Mouse (Mus musculus) adrenal gland, postnatal 14 days (tissue): ENCODE results near the gene Auts2. TPM values are rescaled to one million over a fixed set of nuclear protein-coding genes. Genes with fewer than 3 reads are reported as not detected.

ENCODE experiments used
- DNase-seq: peaks from one replicate; pipeline ENCODE4 v3.0.0; 2021; ENCODE audit warnings: mixed read lengths
- total RNA-seq: library from RNA; stranded (reverse); gene quantifications from 2 replicates; pipeline ENCODE4 v1.2.3, GENCODE M21; 2021

The Auts2 gene
- total RNA-seq, 1 experiment from 2014 or later: 38.2 TPM

- DNase-seq: no peak
Observed at GRCm38 (mm10) chr5:131563630-131564252, 979.4 kb downstream of the Auts2 start.

GRCm38 (mm10) chr5:131560773-131561560 lies 982.2 kb downstream of the Auts2 start:
- DNase-seq: no peak

- DNase-seq: peak; percentile 65
Observed at GRCm38 (mm10) chr5:131558403-131559174, 984.6 kb downstream of the Auts2 start.

GRCm38 (mm10) chr5:131557591-131558385 lies 985.4 kb downstream of the Auts2 start:
- DNase-seq: no peak

GRCm38 (mm10) chr5:131548932-131549563 lies 994.1 kb downstream of the Auts2 start:
- DNase-seq: no peak

GRCm38 (mm10) chr5:131547926-131548325 lies 995.2 kb downstream of the Auts2 start:
- DNase-seq: no peak

GRCm38 (mm10) chr5:131546414-131546813 lies 996.7 kb downstream of the Auts2 start:
- no peak for DNase-seq

GRCm38 (mm10) chr5:131544381-131544780 lies 998.8 kb downstream of the Auts2 start:
- peak; percentile 28 for DNase-seq

- DNase-seq: peak; percentile 81
Observed at GRCm38 (mm10) chr5:131538311-131538915, 1004.7 kb downstream of the Auts2 start.

GRCm38 (mm10) chr5:131537831-131538310 lies 1005.3 kb downstream of the Auts2 start:
- DNase-seq: peak; percentile 60

- peak; percentile 89 for DNase-seq
Observed at GRCm38 (mm10) chr5:131537155-131537830, 1005.9 kb downstream of the Auts2 start.

GRCm38 (mm10) chr5:131535752-131536151 lies 1007.4 kb downstream of the Auts2 start:
- DNase-seq: no peak

- DNase-seq: peak; percentile 72
Observed at GRCm38 (mm10) chr5:131533815-131534214, 1009.3 kb downstream of the Auts2 start.

- no peak for DNase-seq
Observed at GRCm38 (mm10) chr5:131531744-131532552, 1011.2 kb downstream of the Auts2 start.

- no peak for DNase-seq
Observed at GRCm38 (mm10) chr5:131530828-131531227, 1012.3 kb downstream of the Auts2 start.

- no peak for DNase-seq
Observed at GRCm38 (mm10) chr5:131526666-131527065, 1016.5 kb downstream of the Auts2 start.

- no peak for DNase-seq
Observed at GRCm38 (mm10) chr5:131524900-131525465, 1018.2 kb downstream of the Auts2 start.

GRCm38 (mm10) chr5:131519560-131519959 lies 1023.6 kb downstream of the Auts2 start:
- no peak for DNase-seq

GRCm38 (mm10) chr5:131517677-131518076 lies 1025.5 kb downstream of the Auts2 start:
- DNase-seq: no peak
